Mouse (Mus musculus): ENCODE measurements around the gene Chmp2b.

Gene Chmp2b

DNA sequence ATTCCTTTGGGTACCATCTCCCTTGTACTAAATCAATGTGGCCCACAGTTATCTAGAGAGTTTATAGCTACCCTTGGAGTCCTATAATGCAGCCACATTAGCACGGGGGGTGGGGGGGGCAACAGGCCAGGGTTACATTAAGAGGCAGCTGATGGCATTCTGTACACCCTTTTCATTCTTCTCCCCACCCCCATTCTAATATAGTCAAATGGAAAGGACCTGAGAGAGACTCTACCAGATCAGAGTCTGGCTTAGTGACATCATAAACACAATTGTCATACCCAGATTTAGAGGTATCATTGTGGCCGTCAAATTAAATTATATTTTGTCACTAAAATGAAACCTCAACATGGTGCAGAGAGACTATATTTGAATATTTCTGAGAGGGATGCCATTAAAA lies 36.5 kb downstream of the Chmp2b start:
- no peak for DNase-seq

DNA sequence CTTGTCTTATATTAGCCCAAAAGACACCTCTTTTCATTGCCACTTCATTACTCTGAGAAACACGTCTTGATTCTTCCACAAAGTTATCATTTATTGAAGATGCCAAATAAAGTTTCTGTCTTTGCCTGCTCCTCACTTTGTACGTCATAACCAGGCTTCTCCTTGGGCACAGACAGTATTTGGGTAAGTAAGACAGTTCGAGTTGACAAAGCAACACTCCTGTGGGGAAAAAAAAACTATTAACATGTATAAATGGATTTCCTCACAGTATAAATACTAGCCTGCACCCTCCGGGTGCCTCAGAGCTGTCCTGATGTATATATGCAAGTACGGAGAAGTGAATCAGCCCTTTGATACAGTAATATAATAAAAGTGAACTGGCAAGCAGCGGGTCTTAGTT lies 42.3 kb downstream of the Chmp2b start, which contains the start of gene Pou1f1:
Pou1f1 (plus strand) TSS at position 301 of the 400 bp plus-strand sequence.
- DNase-seq, result no peak

DNA sequence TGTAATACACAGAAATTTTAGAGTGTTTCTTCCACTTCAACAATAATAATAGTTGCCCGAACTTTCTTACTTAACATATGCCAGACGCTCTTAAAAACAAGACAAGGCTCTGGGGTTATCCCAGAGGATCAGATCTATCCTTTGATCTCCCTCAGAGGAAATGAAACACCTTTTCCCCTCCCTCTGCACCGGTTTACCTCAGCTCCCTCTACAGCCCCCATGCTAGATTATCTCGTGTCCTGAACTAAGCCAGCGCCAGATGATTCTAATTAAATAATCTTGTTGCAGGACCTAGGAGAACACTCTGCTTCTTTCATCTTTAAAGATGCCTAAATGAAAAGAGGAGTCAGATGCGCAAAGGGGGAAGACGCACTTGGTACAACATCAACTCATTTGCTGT lies 48.3 kb downstream of the Chmp2b start:
- DNase-seq, result no peak

DNA sequence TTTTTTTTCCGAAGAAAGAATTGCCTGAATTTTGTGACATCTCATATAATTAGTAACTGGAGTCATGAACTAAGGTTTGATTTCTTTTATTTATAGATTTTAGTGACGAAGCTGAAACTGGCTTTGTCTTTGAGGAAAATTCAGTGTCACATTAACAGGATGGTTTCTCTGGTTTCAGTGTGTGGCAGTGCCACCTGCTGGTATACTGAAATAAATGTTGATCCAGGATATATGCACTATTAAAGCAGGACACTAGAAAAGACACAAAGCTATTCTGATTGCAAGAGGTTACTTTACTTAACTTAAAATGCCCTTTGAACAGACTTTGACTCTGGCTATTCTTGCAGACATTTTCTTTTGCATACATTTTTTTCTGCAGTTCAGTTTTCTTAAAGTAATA lies 65.5 kb downstream of the Chmp2b start:
- no peak for DNase-seq

DNA sequence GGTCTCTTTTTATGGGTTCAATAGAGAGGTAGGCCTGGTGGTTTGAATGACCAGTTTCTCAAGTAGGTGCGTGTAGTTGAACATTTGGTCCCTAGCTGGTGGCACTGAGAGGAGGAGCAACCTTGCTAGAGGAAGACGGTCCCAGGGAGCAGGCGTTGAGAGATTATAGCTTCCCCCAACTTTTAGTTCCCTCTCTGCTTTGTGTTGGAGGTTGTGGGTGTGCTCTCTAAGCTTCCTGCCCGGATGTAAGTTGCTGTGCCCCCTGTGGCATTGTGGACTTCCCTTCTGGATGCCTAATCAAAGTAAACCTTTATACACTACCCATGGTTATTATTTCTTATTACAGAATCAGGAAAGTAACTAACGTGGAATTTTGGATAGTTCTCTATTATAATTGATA lies 66.5 kb downstream of the Chmp2b start:
- DNase-seq, result no peak
